Mouse (Mus musculus) heart, embryonic 16.5 days (tissue): Measurements from ENCODE around the gene Sntb2. TPM values are rescaled to one million over a fixed set of nuclear protein-coding genes. Genes with fewer than 3 reads are reported as not detected.
A peak's percentile ranks its signal among the peaks of the same experiment; 100 is the strongest.
"Not testable (repeated sequence)": the region's sequence is repeated elsewhere in the genome, so short reads cannot be mapped to it uniquely, and the experiment has no call there.

Experiments used
- ATAC-seq: fragments of 200-750 bp; cut with Nextera tagmentation; replicated peaks from 2 replicates; pipeline ENCODE4 v1.8.0; 2017; ENCODE audit warnings: moderate number of reproducible peaks; ENCODE audit not compliant: insufficient read depth, low FRiP score; ENCODE audit errors: extremely low read depth
- H3K27ac ChIP-seq: fragments of 300-500 bp; sonication (generic); 2 replicates; pipeline ENCODE4 v1.5.1; 2014; ENCODE audit warnings: mild to moderate bottlenecking, low read length, control low read depth, moderate library complexity
- H3K27me3 ChIP-seq: fragments of 300-500 bp; sonication (generic); 2 replicates; pipeline ENCODE4 v1.6.1; 2014; ENCODE audit warnings: low read length, mixed read lengths; ENCODE audit not compliant: control insufficient read depth, insufficient read depth
- H3K36me3 ChIP-seq: fragments of 300-500 bp; sonication (generic); 2 replicates; pipeline ENCODE4 v1.6.1; 2014; ENCODE audit not compliant: control insufficient read depth, insufficient read depth
- H3K4me1 ChIP-seq: fragments of 300-500 bp; sonication (generic); 2 replicates; pipeline ENCODE4 v1.6.1; 2014; ENCODE audit warnings: low read length, mixed read lengths; ENCODE audit not compliant: control insufficient read depth, insufficient read depth
- H3K4me2 ChIP-seq: fragments of 300-500 bp; sonication (generic); 2 replicates; pipeline ENCODE4 v1.6.1; 2014; ENCODE audit warnings: low read depth, mild to moderate bottlenecking, control low read depth, low read length
- H3K4me3 ChIP-seq: fragments of 300-500 bp; sonication (generic); 2 replicates; pipeline ENCODE4 v1.5.1; 2014; ENCODE audit warnings: mild to moderate bottlenecking, control low read depth, low read length
- H3K9ac ChIP-seq: fragments of 300-500 bp; sonication (generic); 2 replicates; pipeline ENCODE4 v1.6.1; 2014; ENCODE audit warnings: low read length, control low read depth
- H3K9me3 ChIP-seq: fragments of 300-500 bp; sonication (generic); replicated peaks from 2 replicates; pipeline ENCODE4 v1.6.1; 2016; ENCODE audit warnings: low read length; ENCODE audit not compliant: control insufficient read depth
- WGBS: fragments of 180-500 bp; shearing (Covaris S2); extraction: QIAGEN DNeasy Blood & Tissue Kit; methylation state at CpG from one replicate; pipeline ENCODE4 v1.1.7; 2014; 5-methylcytosine and 5-hydroxymethylcytosine counted together
- polyA plus RNA-seq: library from polyadenylated mRNA; unstranded; fragments of >200 nt; fragmentation: Nextera tagmentation; extraction: Ambion mirVana; gene quantifications from 2 replicates; pipeline ENCODE4 v1.2.1, GENCODE M21; 2015

Gene Sntb2
- polyA plus RNA-seq, 1 experiment from 2014 or later, result 11.7 TPM

GRCm38 (mm10) chr8:106974754-106975153 lies 39.2 kb downstream of the Sntb2 start:
- Histone ChIP-seq H3K4me1 (peaks cover 9% of the 10 kb centered on the region), H3K9me3 (no peaks in the 10 kb centered on the region), H3K27me3 (no peaks in the 10 kb centered on the region), H3K27ac (no peak overlapping the region), H3K9ac (no peak overlapping the region), H3K4me3 (no peak overlapping the region), H3K36me3 (no peaks in the 10 kb centered on the region), H3K4me2 (no peak overlapping the region)
- no peak for ATAC-seq
- WGBS, result 71% methylated on average over 7 of the region's 7 CpGs

DNA sequence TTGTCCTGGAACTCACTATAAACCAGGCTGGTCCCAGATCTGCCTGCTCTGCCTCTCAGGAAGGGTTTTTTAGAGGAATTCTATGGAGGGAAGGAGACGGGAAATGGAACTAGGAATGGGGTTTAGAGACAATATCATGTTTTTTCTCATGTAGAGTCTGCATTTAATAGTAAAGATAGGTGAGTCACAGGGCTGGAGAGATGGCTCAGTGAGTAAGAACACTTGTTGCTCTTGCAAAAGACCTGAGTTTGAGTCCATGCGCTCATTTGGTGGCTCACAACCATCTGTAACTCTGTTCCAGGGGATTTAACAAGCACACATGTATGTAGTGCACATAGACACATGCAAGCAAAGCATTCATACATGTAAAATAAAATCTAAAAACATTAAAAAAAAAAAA lies 40.2 kb downstream of the Sntb2 start:
- Histone ChIP-seq H3K9ac (no peak overlapping the region), H3K36me3 (no peaks in the 10 kb centered on the region), H3K4me2 (no peak overlapping the region), H3K4me1 (peaks cover 6% of the 10 kb centered on the region), H3K4me3 (no peak overlapping the region), H3K27ac (0 out of 2 replicates have a peak overlapping the region, but pooled peaks have one; percentile 31), H3K27me3 (no peaks in the 10 kb centered on the region), H3K9me3 (no peaks in the 10 kb centered on the region)
- 80% methylated on average over 2 of the region's 2 CpGs for WGBS
- no peak for ATAC-seq

- H3K9ac ChIP-seq, result no peak overlapping the region
- 69% methylated on average over 4 of the region's 4 CpGs for WGBS
- no peak for ATAC-seq
- H3K27ac ChIP-seq, result no peak overlapping the region
- no peaks in the 10 kb centered on the region for H3K36me3 ChIP-seq
- H3K4me2 ChIP-seq, result no peak overlapping the region
- H3K4me3 ChIP-seq, result no peak overlapping the region
- no peaks in the 10 kb centered on the region for H3K9me3 ChIP-seq
- peaks cover 3% of the 10 kb centered on the region for H3K4me1 ChIP-seq
- H3K27me3 ChIP-seq, result no peaks in the 10 kb centered on the region
Observed at GRCm38 (mm10) chr8:106976436-106976835, 40.9 kb downstream of the Sntb2 start.

DNA sequence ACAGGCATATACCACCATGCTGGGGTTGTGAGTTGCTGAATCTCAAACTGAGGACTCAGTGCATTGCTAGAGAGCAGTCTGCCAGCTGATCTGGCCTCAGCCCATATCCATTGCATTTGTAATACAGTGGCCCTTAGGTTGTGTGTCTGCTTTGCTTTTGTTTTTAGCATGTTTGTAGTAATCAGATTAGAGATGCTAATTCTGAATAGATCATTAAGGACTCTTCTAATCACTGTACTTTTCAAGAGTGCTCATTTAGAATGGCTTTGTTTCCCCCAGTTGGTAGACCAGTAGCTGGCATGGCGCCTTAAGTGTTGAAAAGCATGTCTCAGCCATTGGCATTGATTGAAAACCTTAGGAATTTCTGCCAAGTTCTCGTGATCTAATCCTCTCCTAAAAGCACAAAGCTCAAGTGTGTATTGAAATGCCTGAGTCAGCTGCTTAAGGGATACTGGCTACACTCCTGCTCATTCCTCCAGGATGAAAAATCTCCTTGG lies 43.3 kb downstream of the Sntb2 start:
- Histone ChIP-seq H3K4me3 (no peak overlapping the region), H3K9me3 (no peaks in the 10 kb centered on the region), H3K36me3 (peaks cover 3% of the 10 kb centered on the region; the same call in 1 of the 2 replicates), H3K27ac (no peak overlapping the region), H3K27me3 (no peaks in the 10 kb centered on the region), H3K4me2 (no peak overlapping the region), H3K4me1 (peaks cover 3% of the 10 kb centered on the region), H3K9ac (no peak overlapping the region)
- ATAC-seq, result 0 out of 2 replicates have a peak, but pooled peaks have one; percentile 37
- 46% methylated on average over 2 of the region's 2 CpGs for WGBS

- H3K9me3 ChIP-seq, result no peaks in the 10 kb centered on the region
- H3K27me3 ChIP-seq, result no peaks in the 10 kb centered on the region
- no peak overlapping the region for H3K9ac ChIP-seq
- H3K36me3 ChIP-seq, result peaks cover 3% of the 10 kb centered on the region; the same call in 1 of the 2 replicates
- no peak overlapping the region for H3K4me2 ChIP-seq
- no peak overlapping the region for H3K4me3 ChIP-seq
- no peaks in the 10 kb centered on the region for H3K4me1 ChIP-seq
- WGBS, result 79% methylated on average over 9 of the region's 9 CpGs
- H3K27ac ChIP-seq, result no peak overlapping the region
- ATAC-seq, result no peak
Observed at GRCm38 (mm10) chr8:106985404-106985821, 49.9 kb downstream of the Sntb2 start.

DNA sequence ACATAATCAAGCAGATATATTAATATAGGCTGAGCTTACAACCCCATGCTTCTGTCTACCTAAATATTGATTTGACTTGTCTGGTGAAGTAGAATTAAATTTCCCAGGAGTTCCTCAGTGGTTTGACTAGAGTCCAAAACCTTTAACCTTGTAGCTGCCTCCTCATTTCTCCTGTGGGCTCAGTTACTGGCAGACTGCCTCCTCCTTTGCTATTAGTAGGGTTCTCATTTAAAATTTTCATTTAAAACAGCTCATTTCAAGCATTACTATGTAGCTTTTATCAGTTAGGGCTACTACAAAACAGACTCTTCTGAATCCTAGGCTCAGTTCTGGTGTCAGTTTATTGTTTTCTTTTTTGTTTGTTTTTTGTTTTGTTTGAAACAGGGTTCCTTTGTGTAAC lies 50.4 kb downstream of the Sntb2 start:
- Histone ChIP-seq H3K27me3 (no peaks in the 10 kb centered on the region), H3K9ac (no peak overlapping the region), H3K4me1 (no peaks in the 10 kb centered on the region), H3K36me3 (peaks cover 3% of the 10 kb centered on the region; the same call in 1 of the 2 replicates), H3K9me3 (no peaks in the 10 kb centered on the region), H3K4me2 (no peak overlapping the region), H3K4me3 (no peak overlapping the region), H3K27ac (no peak overlapping the region)
- no peak for ATAC-seq

- no peak overlapping the region for H3K4me2 ChIP-seq
- H3K27ac ChIP-seq, result no peak overlapping the region
- H3K9ac ChIP-seq, result no peak overlapping the region
- ATAC-seq, result no peak
- no peak overlapping the region for H3K4me3 ChIP-seq
- no peaks in the 10 kb centered on the region for H3K27me3 ChIP-seq
- no peaks in the 10 kb centered on the region for H3K9me3 ChIP-seq
- peaks cover 11% of the 10 kb centered on the region for H3K36me3 ChIP-seq
- H3K4me1 ChIP-seq, result no peaks in the 10 kb centered on the region
Observed at GRCm38 (mm10) chr8:106987557-106987956, 52.0 kb downstream of the Sntb2 start.

- H3K9ac ChIP-seq, result no peak overlapping the region
- H3K4me1 ChIP-seq, result no peaks in the 10 kb centered on the region
- no peaks in the 10 kb centered on the region for H3K9me3 ChIP-seq
- no peak overlapping the region for H3K27ac ChIP-seq
- no peak overlapping the region for H3K4me3 ChIP-seq
- no peaks in the 10 kb centered on the region for H3K27me3 ChIP-seq
- 92% methylated on average over 7 of the region's 7 CpGs for WGBS
- peaks cover 8% of the 10 kb centered on the region for H3K36me3 ChIP-seq
- ATAC-seq, result no peak
- no peak overlapping the region for H3K4me2 ChIP-seq
Observed at GRCm38 (mm10) chr8:106991393-106991792, 55.8 kb downstream of the Sntb2 start.

DNA sequence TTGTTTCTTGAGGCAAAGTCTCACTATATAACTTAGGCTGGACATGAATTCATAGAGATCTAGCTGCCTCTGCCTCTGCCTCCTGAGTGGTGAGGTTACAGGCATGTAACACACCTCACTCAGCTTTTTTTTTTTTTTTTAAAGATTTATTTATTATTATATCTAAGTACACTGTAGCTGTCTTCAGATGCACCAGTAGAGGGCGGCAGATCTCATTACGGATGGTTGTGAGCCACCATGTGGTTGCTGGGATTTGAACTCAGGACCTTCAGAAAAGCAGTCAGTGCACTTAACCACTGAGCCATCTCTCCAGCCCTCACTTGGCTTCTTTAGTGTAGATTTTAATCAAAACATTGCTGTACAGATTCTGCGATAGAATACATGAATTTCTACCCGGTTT lies 60.8 kb downstream of the Sntb2 start:
- not testable (repeated sequence) for H3K27me3 ChIP-seq, H3K9me3 ChIP-seq, H3K4me2 ChIP-seq, ATAC-seq, H3K4me3 ChIP-seq, H3K9ac ChIP-seq, H3K27ac ChIP-seq, H3K4me1 ChIP-seq, H3K36me3 ChIP-seq
- 88% methylated on average over 4 of the region's 4 CpGs for WGBS
